Mouse (Mus musculus): ENCODE results near the gene Ina. TPM values are rescaled to one million over a fixed set of nuclear protein-coding genes. Genes with fewer than 3 reads are reported as not detected.
A peak's percentile ranks its signal among the peaks of the same experiment; 100 is the strongest.
"Not testable (repeated sequence)": the region's sequence is repeated elsewhere in the genome, so short reads cannot be mapped to it uniquely, and the experiment has no call there.

Ina gene
- total RNA-seq, 2 experiments from 2014 or later, result 219 to 227 TPM

DNA sequence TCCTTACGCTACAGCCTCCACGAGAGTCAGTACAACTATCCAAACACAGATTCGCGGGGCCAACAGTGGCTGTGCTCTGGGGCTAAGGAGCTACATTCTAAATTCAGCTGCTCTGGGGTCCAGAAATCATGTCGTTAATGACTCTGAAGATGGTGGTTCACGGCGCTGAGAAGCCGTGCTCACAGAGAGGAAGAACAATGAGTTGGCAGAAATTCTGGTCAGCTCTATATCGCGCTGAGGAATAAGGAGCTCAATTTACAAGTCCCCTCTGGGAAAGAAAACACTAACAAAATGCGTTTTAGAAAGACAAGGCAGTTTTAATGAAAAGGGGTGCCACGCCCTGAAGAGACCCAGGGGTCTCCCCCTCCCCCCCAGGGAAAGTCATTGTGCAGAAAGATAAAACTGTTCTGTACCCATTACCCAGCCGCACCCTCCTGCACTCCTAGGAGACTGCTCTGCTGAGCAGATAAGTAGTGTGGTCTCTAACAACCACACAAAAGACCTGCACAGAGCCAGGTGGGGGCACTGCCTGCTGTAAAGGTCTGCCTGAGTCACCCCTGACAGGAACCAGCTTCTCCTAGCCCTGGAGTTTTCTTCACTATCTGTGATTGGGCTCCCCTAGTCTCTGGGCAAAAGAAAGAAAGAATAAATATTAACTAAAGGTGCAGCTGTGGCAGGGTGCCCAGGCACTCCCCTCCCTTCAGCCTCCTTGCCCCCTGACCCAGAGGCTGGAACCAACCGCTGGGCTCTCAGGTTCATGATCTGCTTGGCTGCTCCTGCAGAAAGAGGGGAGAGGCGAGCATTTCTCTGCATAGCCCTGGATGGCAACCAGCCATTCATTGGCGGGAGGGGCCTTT is 26.0 kb upstream of the Ina start:
- intact Hi-C loops (cut with DNase I), result no loop called here
- TF ChIP-seq CTCF (IDR thresholded peaks at IDR 0.05), result no peak
- H3K27ac ChIP-seq, result no peak overlapping the region
- H3K4me3 ChIP-seq, result no peak overlapping the region
- no peak for DNase-seq (ENCODE audit: extremely low spot score in 1 of 2, low spot score in 2 of 2)

DNA sequence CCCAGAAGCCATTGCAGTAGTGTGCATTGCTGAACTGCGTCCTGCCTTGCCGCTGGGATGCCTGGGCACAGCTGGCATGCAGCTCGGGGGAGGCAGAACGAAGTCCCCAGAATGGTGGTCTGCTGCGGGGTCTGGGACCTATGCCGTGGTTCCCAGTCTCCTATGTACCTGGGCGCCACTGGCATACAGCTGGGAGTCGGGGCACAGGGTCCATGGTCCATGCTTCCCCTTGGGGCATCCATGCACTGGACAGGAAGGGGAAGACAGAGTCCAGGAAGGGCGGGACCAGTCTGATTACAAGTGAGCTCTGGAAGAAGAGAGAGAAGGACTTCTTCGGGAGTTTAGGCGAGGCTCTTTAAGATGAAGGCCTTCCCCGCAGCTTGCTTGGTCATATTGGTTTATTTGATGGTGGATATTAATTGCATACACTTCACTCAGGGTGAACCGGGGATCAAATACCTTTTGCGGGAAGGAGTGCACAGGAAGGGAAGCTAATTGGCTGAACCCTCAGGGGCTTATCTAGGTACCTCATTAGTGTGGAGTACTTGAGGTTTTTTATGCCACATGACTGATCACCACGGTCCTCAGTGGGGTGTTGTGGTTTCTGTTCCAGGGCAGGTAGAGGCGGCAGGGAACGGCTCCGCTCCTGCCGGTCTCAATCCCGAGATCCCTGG is 24.9 kb upstream of the Ina start:
- Histone ChIP-seq H3K27ac (no peak overlapping the region), H3K4me3 (no peak overlapping the region)
- TF ChIP-seq CTCF (IDR thresholded peaks at IDR 0.05), result no peak
- intact Hi-C loops (cut with DNase I), result loop anchor here (2.0 to 5.0 kb wide), 2 partner anchors 92 to 229 kb away; partner anchors contain the start of gene Cnnm2
- no peak for DNase-seq (ENCODE audit: extremely low spot score in 1 of 2, low spot score in 2 of 2)

DNA sequence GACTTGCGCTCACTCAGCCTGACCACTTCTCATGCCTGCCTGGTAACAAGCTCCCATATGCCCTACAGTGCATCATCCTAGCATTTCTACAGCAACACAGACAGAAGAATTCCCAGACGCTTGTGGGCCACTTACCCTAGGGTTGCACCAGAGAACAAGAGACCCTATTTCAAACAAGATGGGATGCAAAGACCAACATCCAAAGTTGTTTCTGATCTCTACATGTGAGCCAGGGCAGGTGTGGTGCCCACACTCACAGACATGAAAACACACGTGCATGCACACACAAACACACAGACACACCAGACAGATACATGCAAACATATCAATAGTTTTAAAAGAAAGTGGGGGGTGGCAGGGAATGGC is 24.4 kb upstream of the Ina start:
- intact Hi-C loops (cut with DNase I), result loop anchor here (2.0 to 5.0 kb wide), 2 partner anchors 93 to 229 kb away; partner anchors contain the start of gene Cnnm2
- no peak for DNase-seq (ENCODE audit: extremely low spot score in 1 of 2, low spot score in 2 of 2)
- Histone ChIP-seq H3K27ac (no peak overlapping the region), H3K4me3 (no peak overlapping the region)
- TF ChIP-seq CTCF (IDR thresholded peaks at IDR 0.05), result no peak

DNA sequence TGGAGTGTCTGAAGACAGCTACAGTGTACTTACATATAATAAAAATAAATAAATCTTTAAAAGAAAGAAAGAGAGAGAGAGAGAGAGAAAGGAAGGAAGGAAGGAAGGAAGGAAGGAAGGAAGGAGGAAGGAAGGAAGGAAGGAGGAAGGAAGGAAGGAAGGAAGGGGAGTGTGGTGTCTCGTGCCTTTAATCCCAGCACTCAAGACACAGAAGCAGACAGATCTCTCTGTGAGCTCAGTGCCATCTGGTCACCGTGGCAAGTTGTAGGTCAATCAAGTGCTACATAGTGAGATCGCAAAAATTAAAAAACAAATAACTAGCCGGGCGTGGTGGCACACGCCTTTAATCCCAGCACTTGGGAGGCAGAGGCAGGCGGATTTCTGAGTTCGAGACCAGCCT is 23.9 kb upstream of the Ina start:
- not testable (repeated sequence) for H3K4me3 ChIP-seq; H3K27ac ChIP-seq; DNase-seq (ENCODE audit: extremely low spot score in 1 of 2, low spot score in 2 of 2)
- intact Hi-C loops (cut with DNase I), result loop anchor here (1.0 to 5.0 kb wide), 3 partner anchors 93 to 230 kb away; partner anchors contain the start of gene Cnnm2

DNA sequence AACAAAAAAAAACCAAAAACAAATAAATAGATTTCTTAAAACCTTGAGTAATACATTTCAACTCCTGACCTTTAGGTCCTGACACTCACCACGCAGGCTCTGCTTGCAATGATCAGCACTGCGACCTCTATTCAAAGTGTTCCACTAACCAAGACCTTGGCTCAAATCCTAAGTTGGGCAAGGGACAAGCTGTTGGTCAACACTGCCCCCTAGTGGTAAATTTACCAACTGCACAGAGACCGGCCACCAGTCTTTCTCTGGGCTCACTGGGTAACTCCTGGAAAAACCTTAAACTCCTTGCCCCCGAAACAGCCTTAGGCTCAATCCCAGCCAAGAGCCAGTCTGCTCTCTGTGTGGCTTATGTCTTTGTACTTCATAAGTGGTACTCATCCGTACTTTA is 23.4 kb upstream of the Ina start:
- intact Hi-C loops (cut with DNase I), result loop anchor here (1.0 to 5.0 kb wide), 3 partner anchors 94 to 230 kb away; partner anchors contain the start of gene Cnnm2
- Histone ChIP-seq H3K27ac (no peak overlapping the region), H3K4me3 (no peak overlapping the region)
- peak; percentile 77 to 85 for DNase-seq (ENCODE audit: extremely low spot score in 1 of 2, low spot score in 2 of 2)
- peak; percentile 97 for TF ChIP-seq CTCF (IDR thresholded peaks at IDR 0.05)

DNA sequence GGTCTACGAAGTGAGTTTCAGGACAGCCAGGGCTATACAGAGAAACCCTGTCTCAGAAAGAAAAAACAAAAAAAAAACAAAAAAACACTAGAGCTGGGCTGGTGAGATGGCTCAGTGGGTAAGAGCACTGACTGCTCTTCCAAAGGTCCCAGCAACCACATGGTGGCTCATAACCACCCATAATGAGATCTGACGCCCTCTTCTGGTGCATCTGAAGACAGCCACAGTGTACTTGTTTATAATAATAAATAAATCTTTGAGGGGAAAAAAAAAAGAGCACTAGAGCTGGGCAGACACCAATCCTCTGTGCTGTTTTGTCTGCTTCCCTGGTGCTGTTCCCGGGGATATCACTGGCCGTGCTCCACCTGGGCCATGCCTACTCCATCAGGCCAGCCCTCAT is 22.2 kb upstream of the Ina start:
- H3K27ac ChIP-seq; H3K4me3 ChIP-seq; DNase-seq (ENCODE audit: extremely low spot score in 1 of 2, low spot score in 2 of 2): not testable (repeated sequence)
- intact Hi-C loops (cut with DNase I), result loop anchor here (5.0 kb wide), 1 partner anchor 95 kb away; no protein-coding TSS in a partner anchor
- TF ChIP-seq CTCF (IDR thresholded peaks at IDR 0.05), result peak; percentile 7; the same call in 1 of the 2 replicates

DNA sequence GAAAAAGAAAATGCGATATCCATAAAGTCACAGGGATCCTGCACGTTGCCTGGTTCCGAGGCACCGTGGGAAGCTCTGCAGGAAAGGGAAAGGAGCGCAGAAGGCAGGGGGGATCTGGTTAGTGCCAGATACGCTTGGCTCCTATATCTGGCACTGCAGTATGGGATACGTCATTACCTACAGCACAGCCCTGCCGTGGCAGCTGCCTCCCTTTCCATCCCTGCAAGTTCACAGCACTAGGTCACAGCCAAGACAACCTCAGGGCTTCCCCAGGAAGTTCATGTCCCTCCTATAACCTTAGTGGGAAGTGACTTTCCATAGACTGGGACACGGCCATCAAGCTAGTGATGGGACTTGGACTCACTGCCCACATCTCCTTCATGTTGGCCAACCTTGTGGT is 18.4 kb upstream of the Ina start:
- Histone ChIP-seq H3K27ac (peak overlapping the region; percentile 47; the same call in 1 of the 2 replicates), H3K4me3 (no peak overlapping the region)
- DNase-seq (ENCODE audit: extremely low spot score in 1 of 2, low spot score in 2 of 2), result no peak
- no peak for TF ChIP-seq CTCF (IDR thresholded peaks at IDR 0.05)
- intact Hi-C loops (cut with DNase I), result no loop called here

DNA sequence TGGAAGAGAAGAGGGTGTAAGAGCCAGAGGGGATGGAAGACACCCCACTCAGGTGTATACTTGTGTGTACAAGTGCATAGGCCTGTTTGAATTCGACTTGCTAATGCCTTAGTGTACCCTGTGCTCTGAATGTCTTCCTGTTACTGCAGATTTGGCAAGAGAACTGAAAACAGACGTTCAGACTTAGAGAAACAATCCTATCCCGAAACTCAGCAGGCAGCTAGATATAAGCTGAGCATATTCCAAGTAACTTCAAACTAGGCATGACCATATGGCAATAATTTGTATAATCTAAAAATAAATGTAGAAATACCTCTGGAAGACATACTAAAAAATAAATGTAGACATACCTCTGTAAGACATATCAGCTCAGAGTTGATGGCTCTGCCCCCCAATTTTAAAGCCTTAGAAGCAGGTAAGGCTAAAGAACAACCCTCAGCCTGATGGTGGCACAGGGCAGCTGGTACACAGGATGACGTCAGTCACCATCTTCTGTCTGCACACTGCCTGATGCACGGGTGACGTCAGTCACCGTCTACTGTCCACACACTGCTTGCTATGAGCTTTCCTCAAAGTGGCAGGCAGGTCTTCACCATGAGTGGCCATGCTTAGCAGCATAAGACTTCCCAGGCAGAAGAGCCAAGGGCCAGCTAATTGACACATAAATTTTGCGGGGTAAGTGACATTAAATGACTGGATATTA is 16.2 kb upstream of the Ina start:
- Histone ChIP-seq H3K4me3 (no peak overlapping the region), H3K27ac (peak overlapping the region; percentile 67)
- no peak for TF ChIP-seq CTCF (IDR thresholded peaks at IDR 0.05)
- no peak for DNase-seq (ENCODE audit: extremely low spot score in 1 of 2, low spot score in 2 of 2)
- intact Hi-C loops (cut with DNase I), result no loop called here

DNA sequence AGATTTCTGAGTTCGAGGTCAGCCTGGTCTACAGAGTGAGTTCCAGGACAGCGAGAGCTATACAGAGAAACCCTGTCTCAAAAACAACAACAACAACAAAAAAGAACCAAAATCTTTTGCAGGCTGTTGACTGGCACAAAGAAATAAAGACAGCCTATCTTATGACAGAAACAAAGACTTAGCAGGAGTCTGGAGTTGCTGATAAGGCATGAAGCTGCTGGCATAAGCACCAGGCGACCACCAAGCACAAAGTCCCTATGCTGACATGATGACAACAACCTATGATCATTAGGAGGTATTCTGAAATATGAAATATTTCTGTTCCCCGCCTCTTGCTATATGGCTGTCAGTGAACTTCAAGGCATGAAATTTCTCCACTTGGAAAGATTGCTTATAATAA is 15.5 kb upstream of the Ina start:
- no peak overlapping the region for H3K4me3 ChIP-seq
- intact Hi-C loops (cut with DNase I), result no loop called here
- no peak for DNase-seq (ENCODE audit: extremely low spot score in 1 of 2, low spot score in 2 of 2)
- no peak for TF ChIP-seq CTCF (IDR thresholded peaks at IDR 0.05)
- peak overlapping the region; percentile 67; the same call in 1 of the 2 replicates for H3K27ac ChIP-seq

DNA sequence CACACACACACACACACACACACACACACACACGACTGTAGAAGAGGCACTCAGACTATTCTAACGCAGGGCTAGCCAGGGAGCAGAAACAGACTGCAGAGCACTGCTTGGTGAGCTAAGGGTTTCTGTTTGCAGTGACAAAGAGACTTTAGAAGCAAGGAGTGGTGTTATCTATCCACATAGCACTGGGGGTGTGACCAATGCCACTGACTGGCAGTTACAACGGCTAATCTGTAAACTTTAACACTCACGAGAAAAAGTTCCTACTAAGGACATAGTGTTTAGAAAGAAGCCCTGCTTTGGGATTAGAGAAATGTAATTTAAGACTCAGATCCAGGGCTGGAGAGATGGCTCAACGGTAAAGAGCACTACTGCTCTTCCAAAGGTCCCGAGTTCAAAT is 14.7 kb upstream of the Ina start:
- no peak for TF ChIP-seq CTCF (IDR thresholded peaks at IDR 0.05)
- DNase-seq (ENCODE audit: extremely low spot score in 1 of 2, low spot score in 2 of 2), result no peak
- intact Hi-C loops (cut with DNase I), result no loop called here
- Histone ChIP-seq H3K27ac (no peak overlapping the region), H3K4me3 (no peak overlapping the region)

DNA sequence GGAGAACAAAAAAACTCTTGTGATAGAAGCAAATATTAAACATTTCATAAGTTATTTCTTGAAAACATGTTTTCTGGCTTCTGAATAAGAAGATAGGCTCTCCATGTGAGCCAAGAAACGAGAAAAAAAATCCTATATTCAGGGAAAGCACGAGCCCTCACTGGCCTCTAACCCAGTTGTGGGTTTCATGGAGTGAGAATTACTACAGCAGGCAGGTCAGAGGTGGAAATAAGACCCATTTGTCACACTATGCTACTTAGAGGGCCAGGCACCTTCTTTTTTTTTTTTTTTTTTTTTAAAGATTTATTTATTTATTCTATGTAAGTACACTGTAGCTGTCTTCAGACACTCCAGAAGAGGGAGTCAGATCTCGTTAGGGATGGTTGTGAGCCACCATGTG is 14.1 kb upstream of the Ina start:
- H3K4me3 ChIP-seq; DNase-seq (ENCODE audit: extremely low spot score in 1 of 2, low spot score in 2 of 2); H3K27ac ChIP-seq; intact Hi-C loops (cut with DNase I): not testable (repeated sequence)
